Mouse (Mus musculus) hematopoietic stem cell, adult 5-6 weeks (primary cell): ENCODE measurements around the gene Efna4. TPM values are rescaled to one million over a fixed set of nuclear protein-coding genes. Genes with fewer than 3 reads are reported as not detected.

Experiments used
- ATAC-seq, 2 experiments: fragments of 125-278 bp in 1 of 2; replicated peaks in 1 of 2; 2 replicates each; pipeline ENCODE4 v1.8.0; 2016 to 2017; ENCODE audit warnings: inconsistent platforms in 2 of 2, mild to moderate bottlenecking in 2 of 2, moderate number of reproducible peaks in 2 of 2, low read depth in 1 of 2, moderate TSS enrichment in 1 of 2; ENCODE audit not compliant: low FRiP score in 2 of 2, poor library complexity in 2 of 2, severe bottlenecking in 2 of 2, insufficient read depth in 1 of 2, low TSS enrichment in 1 of 2
- total RNA-seq: library from RNA; stranded (forward); fragments of 172-1452, 232-1000 nt; gene quantifications from 2 replicates; pipeline ENCODE4 v1.2.3, GENCODE M21; 2017

Efna4 gene
- total RNA-seq, 1 experiment from 2014 or later = 0.99 TPM

GRCm38 (mm10) chr3:89296761-89297396 is 40.9 kb downstream of the Efna4 start:
- no peak for ATAC-seq

GRCm38 (mm10) chr3:89295685-89296230 is 42.1 kb downstream of the Efna4 start:
- ATAC-seq = no peak

- ATAC-seq = no peak
Observed at GRCm38 (mm10) chr3:89294195-89294594, 43.6 kb downstream of the Efna4 start.

- no peak for ATAC-seq
Observed at GRCm38 (mm10) chr3:89293247-89293918, 44.4 kb downstream of the Efna4 start.

GRCm38 (mm10) chr3:89292303-89292702 is 45.5 kb downstream of the Efna4 start:
- no peak for ATAC-seq

- no peak for ATAC-seq
Observed at GRCm38 (mm10) chr3:89291874-89292273, 46.0 kb downstream of the Efna4 start.

GRCm38 (mm10) chr3:89288503-89288928 is 49.3 kb downstream of the Efna4 start:
- no peak for ATAC-seq

- no peak for ATAC-seq
Observed at GRCm38 (mm10) chr3:89287286-89287685, 50.5 kb downstream of the Efna4 start.

GRCm38 (mm10) chr3:89285526-89285925 is 52.3 kb downstream of the Efna4 start:
- no peak for ATAC-seq

- no peak for ATAC-seq
Observed at GRCm38 (mm10) chr3:89284261-89284660, 53.6 kb downstream of the Efna4 start.

Other genes with a start within 250 kb of the Efna4 start
- 8.4 and 15.2 TPM in 2 replicates for gene Rusc1, start 244.7 kb downstream of the Efna4 start, total RNA-seq
- gene Gm43738, start 236.9 kb downstream of the Efna4 start, total RNA-seq = not detected in 2 replicates
- gene Fdps, start 236.1 kb downstream of the Efna4 start, total RNA-seq = 78.9 and 98.4 TPM in 2 replicates
- gene Pklr, start 201.9 kb downstream of the Efna4 start, total RNA-seq = 1.9 and 15.5 TPM in 2 replicates
- gene Hcn3, start 177.8 kb downstream of the Efna4 start, total RNA-seq = 1.5 and 3.5 TPM in 2 replicates
- 73.3 and 87.2 TPM in 2 replicates for gene Clk2, start 173.2 kb downstream of the Efna4 start, total RNA-seq
- gene Scamp3, start 160.6 kb downstream of the Efna4 start, total RNA-seq = 23.5 and 23.8 TPM in 2 replicates
- 7.3 and 8.0 TPM in 2 replicates for gene Fam189b, start 154.9 kb downstream of the Efna4 start, total RNA-seq
- 33.2 and 43.8 TPM in 2 replicates for gene Gba, start 135.1 kb downstream of the Efna4 start, total RNA-seq
- gene Thbs3, start 122.8 kb downstream of the Efna4 start, total RNA-seq = 0.38 TPM in 1 of 2 replicates, not detected in the other
- 52.1 and 81.3 TPM in 2 replicates for gene Mtx1, start 110.9 kb downstream of the Efna4 start, total RNA-seq
- gene Muc1, start 109.0 kb downstream of the Efna4 start, total RNA-seq = 0.44 and 1.7 TPM in 2 replicates
- gene Krtcap2, start 92.1 kb downstream of the Efna4 start, total RNA-seq = 108 and 186 TPM in 2 replicates
- gene Trim46, start 91.7 kb downstream of the Efna4 start, total RNA-seq = 3.4 and 3.8 TPM in 2 replicates
- 65.6 and 96.1 TPM in 2 replicates for gene Dpm3, start 78.7 kb downstream of the Efna4 start, total RNA-seq
- gene Slc50a1, start 67.5 kb downstream of the Efna4 start, total RNA-seq = 96.6 and 133 TPM in 2 replicates
- gene Efna1, start 56.9 kb downstream of the Efna4 start, total RNA-seq = 0.75 TPM in 1 of 2 replicates, not detected in the other
- gene Efna3, start 15.1 kb downstream of the Efna4 start, total RNA-seq = not detected in 2 replicates
- 28.9 and 30.9 TPM in 2 replicates for gene Adam15, start 12.0 kb upstream of the Efna4 start, total RNA-seq
- not detected in 2 replicates for gene Dcst2, start 23.9 kb upstream of the Efna4 start, total RNA-seq
- gene Dcst1, start 27.2 kb upstream of the Efna4 start, total RNA-seq = not detected in 2 replicates
- 8.6 and 9.9 TPM in 2 replicates for gene Zbtb7b, start 56.7 kb upstream of the Efna4 start, total RNA-seq
- 0.15 and 1.9 TPM in 2 replicates for gene Lenep, start 64.8 kb upstream of the Efna4 start, total RNA-seq
- gene Flad1, start 73.8 kb upstream of the Efna4 start, total RNA-seq = 12.9 and 18.2 TPM in 2 replicates
- 106 and 133 TPM in 2 replicates for gene Cks1b, start 80.4 kb upstream of the Efna4 start, total RNA-seq
- gene Shc1, start 80.4 kb upstream of the Efna4 start, total RNA-seq = 50.8 and 51.2 TPM in 2 replicates
- gene Pygo2, start 92.2 kb upstream of the Efna4 start, total RNA-seq = 11.8 and 14.3 TPM in 2 replicates
- 26.7 and 28.4 TPM in 2 replicates for gene Pbxip1, start 98.7 kb upstream of the Efna4 start, total RNA-seq
- 21.4 and 21.6 TPM in 2 replicates for gene Pmvk, start 116.5 kb upstream of the Efna4 start, total RNA-seq
- not detected in 2 replicates for gene Kcnn3, start 182.1 kb upstream of the Efna4 start, total RNA-seq